ENCODE assay signal across 10 mouse cellular contexts in genomic region chr14:106765884-106766467, GRCm38 (mm10).
A peak's percentile ranks its signal among the peaks of the same experiment; 100 is the strongest.
DNase-seq lines count a peak whose midpoint lies in the region; ATAC-seq lines count a peak whose summit lies in the region.
"Had no signal": no experiment of that assay in that cellular context is flagged by ENCODE, and none has a peak within 500 bp of the region (broad histone marks: within the 10 kb centered on the region; RNA-seq: fewer than 3 reads in every experiment).

No protein-coding gene starts in this region.

- peak; percentile 36 for ATAC-seq in kidney, embryonic 15.5 days (replicated peaks; ENCODE audit: low FRiP score)
- ATAC-seq: CD4-positive, CD25-positive, alpha-beta regulatory T cell, adult 4 months had no signal

- H3K27ac ChIP-seq in kidney, embryonic 15.5 days, result no peak overlapping the region
- H3K27ac ChIP-seq: embryonic facial prominence, embryonic 15.5 days had no signal

- H3K9ac ChIP-seq in kidney, embryonic 15.5 days, result no peak overlapping the region
- H3K9ac ChIP-seq: embryonic facial prominence, embryonic 15.5 days had no signal

- no peak overlapping the region for H3K4me2 ChIP-seq in kidney, embryonic 15.5 days
- H3K4me2 ChIP-seq: embryonic facial prominence, embryonic 15.5 days had no signal

- H3K4me1 ChIP-seq in kidney, embryonic 15.5 days, result no peaks in the 10 kb centered on the region
- H3K4me1 ChIP-seq: embryonic facial prominence, embryonic 15.5 days had no signal

- no peaks in the 10 kb centered on the region for H3K9me3 ChIP-seq in kidney, embryonic 15.5 days (replicated peaks)
- H3K9me3 ChIP-seq: embryonic facial prominence, embryonic 15.5 days had no signal

- no peaks in the 10 kb centered on the region for H3K36me3 ChIP-seq in kidney, embryonic 15.5 days
- H3K36me3 ChIP-seq: embryonic facial prominence, embryonic 15.5 days had no signal

- H3K4me3 ChIP-seq in kidney, embryonic 15.5 days (replicated peaks), result no peak overlapping the region
- H3K4me3 ChIP-seq: embryonic facial prominence, embryonic 15.5 days had no signal

- WGBS in kidney, embryonic 15.5 days, result 77% methylated on average over 8 of the region's 8 CpGs

- DNase-seq in cerebellum, postnatal 14 days, result peak; percentile 42 to 43
- DNase-seq in cerebellum, adult 11 months, result no peak
- DNase-seq in kidney, postnatal 14 days, result no peak
- DNase-seq in A20 (ENCODE audit: low read depth, low spot score), result peak; percentile 48
- peak; percentile 26 for DNase-seq in embryo, embryonic 11 days
- no peak for DNase-seq in thymus, postnatal 36 days
- DNase-seq in left cerebral cortex, adult 8-10 months (ENCODE audit: low spot score in 2 of 2), result no peak

- H3K27me3 ChIP-seq in kidney, embryonic 15.5 days, result no peaks in the 10 kb centered on the region
- H3K27me3 ChIP-seq: embryonic facial prominence, embryonic 15.5 days had no signal

Comparison
In these comparisons a context has a peak if more than half of its experiments do, and no peak if none do; other contexts are left out.
1. DNase-seq: peak in cerebellum, postnatal 14 days (2 of 2), A20 (single experiment) and embryo, embryonic 11 days (single experiment); none in cerebellum, adult 11 months (single experiment), kidney, postnatal 14 days (single experiment), thymus, postnatal 36 days (0 of 2) and left cerebral cortex, adult 8-10 months (0 of 2).